Mouse (Mus musculus): ENCODE measurements at regions not wholly inside any gene's neighbourhood (a gene's known extent, or its start where the extent isn't known, plus 50 kb on each side); places are given as distances from the start of the nearest gene placed in this dataset.

DNA sequence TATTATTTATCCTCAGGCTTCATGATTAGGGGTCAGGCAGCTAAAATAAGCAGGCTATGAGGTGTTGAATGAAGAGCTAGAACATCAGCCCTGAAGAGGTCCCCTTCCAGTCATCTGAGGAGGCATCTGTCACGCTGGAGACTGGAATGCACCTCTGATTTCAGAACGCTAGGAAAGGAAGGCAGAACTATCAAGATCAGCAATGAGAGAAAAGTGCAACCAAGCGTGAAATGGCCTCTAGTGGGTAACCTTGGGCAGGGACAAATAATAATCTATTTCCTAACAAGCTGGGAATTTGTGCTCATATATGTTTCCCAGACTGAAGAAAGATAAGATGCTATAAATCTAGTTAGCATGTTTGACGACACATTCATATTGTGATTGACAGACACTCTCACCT lies 1034.0 kb upstream of the Slc10a2 start:
- TF ChIP-seq EP300 (IDR thresholded peaks at IDR 0.05; ENCODE audit: low read depth in 1 of 2, low read length in 2 of 2) (no peak), MAFK (IDR thresholded peaks at IDR 0.05; ENCODE audit: borderline replicate concordance, low read depth, low read length) (no peak), CTCF (IDR thresholded peaks at IDR 0.05 in 2 of 3, conservative IDR thresholded peaks at IDR 0.05 in 1 of 3; ENCODE audit: control insufficient read depth in 1 of 3, insufficient read depth in 1 of 3, low read depth in 2 of 3, low read length in 3 of 3, poor library complexity in 1 of 3, severe bottlenecking in 1 of 3) (no peak), ELF1 (IDR thresholded peaks at IDR 0.05; ENCODE audit: low read depth, low read length) (no peak), E2F4 (IDR thresholded peaks at IDR 0.05; ENCODE audit: borderline replicate concordance, low read depth, low read length) (no peak), POLR2AphosphoS2 (IDR thresholded peaks at IDR 0.05; ENCODE audit: low read length) (no peak), ZC3H11A (IDR thresholded peaks at IDR 0.05; ENCODE audit: low read depth, low read length) (no peak), POLR2A (IDR thresholded peaks at IDR 0.05; ENCODE audit: control insufficient read depth in 1 of 2, insufficient read depth in 1 of 2, low read depth in 1 of 2, low read length in 2 of 2, poor library complexity in 1 of 2) (no peak), MEF2A (IDR thresholded peaks at IDR 0.05; ENCODE audit: extremely low read depth, insufficient replicate concordance, low read depth, low read length, poor library complexity, severe bottlenecking) (no peak), MAX (IDR thresholded peaks at IDR 0.05; ENCODE audit: low read length) (no peak)
